Mouse (Mus musculus) lung, embryonic 15.5 days (tissue): Measurements from ENCODE around the gene Inpp4a. TPM values are rescaled to one million over a fixed set of nuclear protein-coding genes. Genes with fewer than 3 reads are reported as not detected.

Experiments used
- ATAC-seq: fragments of 200-750 bp; cut with Nextera tagmentation; 2 replicates; pipeline ENCODE4 v1.8.0; 2017; ENCODE audit warnings: moderate number of reproducible peaks, borderline replicate concordance; ENCODE audit not compliant: low FRiP score, low TSS enrichment; ENCODE audit errors: extremely low read depth
- H3K27ac ChIP-seq: fragments of 300-500 bp; sonication (generic); 2 replicates; pipeline ENCODE4 v1.5.1; 2015; ENCODE audit warnings: moderate library complexity, mild to moderate bottlenecking, inconsistent platforms
- H3K27me3 ChIP-seq: fragments of 300-500 bp; sonication (generic); 2 replicates; pipeline ENCODE4 v1.6.1; 2015; ENCODE audit warnings: inconsistent platforms
- H3K36me3 ChIP-seq: fragments of 300-500 bp; sonication (generic); 2 replicates; pipeline ENCODE4 v1.6.1; 2015; ENCODE audit warnings: inconsistent platforms
- H3K4me1 ChIP-seq: fragments of 300-500 bp; sonication (generic); 2 replicates; pipeline ENCODE4 v1.6.1; 2015; ENCODE audit warnings: inconsistent platforms
- H3K4me2 ChIP-seq: fragments of 300-500 bp; sonication (generic); 2 replicates; pipeline ENCODE4 v1.6.1; 2015; ENCODE audit warnings: inconsistent platforms, mild to moderate bottlenecking, moderate library complexity
- H3K4me3 ChIP-seq: fragments of 300-500 bp; sonication (generic); 2 replicates; pipeline ENCODE4 v1.5.1; 2015; ENCODE audit warnings: mild to moderate bottlenecking, inconsistent platforms
- H3K9ac ChIP-seq: fragments of 300-500 bp; sonication (generic); 2 replicates; pipeline ENCODE4 v1.6.1; 2015; ENCODE audit warnings: inconsistent platforms
- H3K9me3 ChIP-seq: fragments of 300-500 bp; sonication (generic); 2 replicates; pipeline ENCODE4 v1.6.1; 2016; ENCODE audit warnings: inconsistent platforms
- WGBS: fragments of 180-500 bp; shearing (Covaris S2); methylation state at CpG from one replicate; pipeline ENCODE4 v1.1.7; 2015; 5-methylcytosine and 5-hydroxymethylcytosine counted together
- polyA plus RNA-seq: library from polyadenylated mRNA; unstranded; fragments of >200 nt; fragmentation: Nextera tagmentation; extraction: Ambion mirVana; gene quantifications from 2 replicates; pipeline ENCODE4 v1.2.1, GENCODE M21; 2015

Inpp4a gene
- 12.0 and 13.6 TPM in 2 replicates for polyA plus RNA-seq

DNA sequence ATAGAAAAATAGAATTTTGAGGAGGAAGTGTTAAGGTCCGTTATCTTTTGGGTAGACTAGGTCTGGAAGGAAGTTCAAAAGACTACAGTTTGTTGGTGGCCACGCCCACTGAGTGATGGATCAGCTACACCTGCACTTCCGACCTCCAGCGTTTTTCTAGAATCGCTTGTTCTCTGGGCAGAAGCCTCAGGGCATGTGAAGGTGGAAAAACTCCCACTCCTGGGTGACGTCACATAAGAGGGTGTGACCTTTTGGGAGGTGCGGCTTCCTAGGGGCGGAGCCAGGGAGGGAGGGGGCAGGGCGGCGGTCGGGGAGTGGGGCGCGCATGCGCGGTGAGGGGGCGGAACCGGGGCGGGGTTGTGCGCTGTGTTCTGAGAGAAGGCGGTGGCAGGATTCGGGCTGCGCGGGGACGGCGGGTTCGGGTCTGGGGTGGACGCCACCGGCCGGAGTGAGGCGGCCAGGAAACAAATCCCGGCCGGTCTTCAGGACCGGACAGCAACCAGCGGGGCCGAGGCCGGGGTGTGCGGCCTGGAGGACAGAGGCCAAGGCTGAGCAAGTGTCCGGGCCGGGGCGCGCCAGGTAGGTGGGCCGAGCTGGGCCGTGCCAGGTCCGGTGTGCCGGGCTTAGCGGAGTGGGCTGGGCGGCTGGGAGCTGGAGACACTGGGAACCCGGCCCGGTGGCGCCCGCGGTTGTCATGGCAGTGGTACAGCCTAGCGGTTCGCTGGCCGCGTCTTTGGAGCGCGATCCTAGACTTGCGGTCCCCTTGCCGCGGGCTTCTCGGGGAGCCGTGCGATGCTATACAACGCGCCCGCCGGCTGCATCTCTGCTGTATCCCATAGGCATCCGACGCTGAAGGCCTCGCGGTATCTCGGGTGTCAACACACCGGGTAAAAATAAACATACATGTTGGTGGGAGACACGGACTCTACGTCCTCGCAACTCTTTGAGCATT lies at the start of gene Inpp4a:
TSS of gene Inpp4a (plus strand) at position 326 of the 952 bp plus-strand sequence.
- peak within 1 kb of the TSS; percentile 87 for H3K4me2 ChIP-seq
- no peaks in the 10 kb centered on the region for H3K9me3 ChIP-seq
- ATAC-seq = peak; percentile 87
- H3K36me3 ChIP-seq = no peaks in the 10 kb centered on the region
- no peaks in the 10 kb centered on the region for H3K27me3 ChIP-seq
- peak within 1 kb of the TSS; percentile 88 for H3K4me3 ChIP-seq
- peak within 1 kb of the TSS; percentile 74 for H3K9ac ChIP-seq
- WGBS = under 1% methylated on average over 77 of the region's 77 CpGs
- peaks cover 11% of the 10 kb centered on the region for H3K4me1 ChIP-seq
- peak within 1 kb of the TSS; percentile 63 for H3K27ac ChIP-seq

DNA sequence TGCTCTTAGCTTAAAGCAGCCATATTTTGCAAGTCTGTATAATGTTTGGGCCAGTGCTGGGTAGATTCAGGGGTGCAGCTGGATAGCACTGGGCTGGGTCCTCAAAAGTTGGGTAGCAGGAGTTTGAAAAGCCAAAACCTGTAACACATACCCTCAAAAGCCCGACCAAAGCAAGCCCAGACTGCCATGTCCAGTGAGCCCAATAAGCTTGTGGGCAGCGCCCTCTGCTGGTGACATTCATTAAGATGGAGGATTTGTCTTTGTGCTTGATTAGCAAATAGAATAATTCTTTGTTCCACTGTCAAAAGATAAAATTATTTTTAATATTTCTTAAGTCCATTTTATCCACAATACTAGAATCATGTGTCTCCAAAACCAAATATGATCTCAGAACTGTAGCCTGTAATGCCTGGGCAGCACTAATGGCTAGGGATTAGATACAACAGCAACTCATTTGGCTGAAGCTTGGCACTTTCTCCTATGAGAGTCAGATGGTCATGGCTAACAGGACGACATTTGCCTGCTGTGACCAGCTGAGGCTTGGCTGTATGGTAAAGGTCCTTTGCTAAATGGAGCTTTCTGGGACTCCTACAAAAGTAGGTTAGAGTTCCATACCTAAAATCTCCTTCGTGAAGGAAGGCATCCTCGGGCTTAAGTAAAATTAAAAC lies 48.9 kb upstream of the Inpp4a start:
- Histone ChIP-seq H3K9me3 (no peaks in the 10 kb centered on the region), H3K9ac (no peak overlapping the region), H3K4me1 (no peaks in the 10 kb centered on the region), H3K4me3 (no peak overlapping the region), H3K27me3 (no peaks in the 10 kb centered on the region), H3K4me2 (no peak overlapping the region), H3K36me3 (no peaks in the 10 kb centered on the region), H3K27ac (no peak overlapping the region)
- ATAC-seq = no peak
- 39% methylated on average over 5 of the region's 5 CpGs for WGBS

DNA sequence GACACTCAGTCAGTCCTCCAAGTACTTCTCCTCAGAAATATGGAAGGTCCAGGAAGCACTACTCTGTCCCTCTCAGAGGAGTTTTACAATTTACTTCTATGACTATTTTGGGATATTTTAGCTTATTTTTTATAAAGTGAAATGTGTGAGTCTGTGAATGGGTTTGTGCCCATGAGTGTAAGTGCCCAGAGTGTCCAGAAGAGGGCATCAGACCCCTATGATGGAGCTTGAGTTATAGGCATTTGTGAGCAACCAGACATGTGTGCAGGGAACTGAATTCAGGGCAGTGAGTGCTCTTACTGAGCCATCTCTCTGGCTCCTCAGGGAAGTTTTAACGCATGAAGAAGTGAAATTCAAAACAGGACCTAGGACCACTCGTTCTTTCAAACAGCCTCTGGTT lies 41.2 kb upstream of the Inpp4a start:
- Histone ChIP-seq H3K27me3 (no peaks in the 10 kb centered on the region), H3K4me1 (no peaks in the 10 kb centered on the region), H3K4me3 (no peak overlapping the region), H3K4me2 (no peak overlapping the region), H3K9ac (no peak overlapping the region), H3K27ac (no peak overlapping the region), H3K9me3 (no peaks in the 10 kb centered on the region), H3K36me3 (no peaks in the 10 kb centered on the region)
- ATAC-seq = no peak
- 88% methylated on average over 2 of the region's 2 CpGs for WGBS

DNA sequence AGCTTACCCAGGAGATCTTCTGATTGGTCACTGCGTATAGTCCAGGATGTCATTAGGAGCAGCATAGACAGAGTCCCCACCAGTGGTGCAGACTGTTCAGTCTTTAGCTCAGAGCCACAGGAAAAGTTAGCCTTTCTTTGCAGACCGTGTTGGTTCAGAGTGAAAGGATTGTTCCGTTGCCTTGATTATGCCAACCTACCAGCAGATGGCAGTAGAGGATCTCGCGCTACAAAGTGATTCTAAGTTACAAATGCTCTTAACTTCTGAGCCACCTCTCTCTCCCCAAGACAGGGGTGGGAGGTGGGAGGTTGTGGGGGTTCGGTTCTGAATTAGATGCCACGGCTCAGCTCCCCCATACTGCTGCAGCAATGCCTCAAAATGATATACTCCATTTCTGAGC lies 27.2 kb upstream of the Inpp4a start:
- no peaks in the 10 kb centered on the region for H3K27me3 ChIP-seq
- 5% methylated on average over 7 of the region's 7 CpGs for WGBS
- no peak overlapping the region for H3K9ac ChIP-seq
- H3K4me1 ChIP-seq = no peaks in the 10 kb centered on the region
- H3K27ac ChIP-seq = no peak overlapping the region
- no peak for ATAC-seq
- no peaks in the 10 kb centered on the region for H3K36me3 ChIP-seq
- H3K4me2 ChIP-seq = no peak overlapping the region
- H3K9me3 ChIP-seq = no peaks in the 10 kb centered on the region
- no peak overlapping the region for H3K4me3 ChIP-seq

DNA sequence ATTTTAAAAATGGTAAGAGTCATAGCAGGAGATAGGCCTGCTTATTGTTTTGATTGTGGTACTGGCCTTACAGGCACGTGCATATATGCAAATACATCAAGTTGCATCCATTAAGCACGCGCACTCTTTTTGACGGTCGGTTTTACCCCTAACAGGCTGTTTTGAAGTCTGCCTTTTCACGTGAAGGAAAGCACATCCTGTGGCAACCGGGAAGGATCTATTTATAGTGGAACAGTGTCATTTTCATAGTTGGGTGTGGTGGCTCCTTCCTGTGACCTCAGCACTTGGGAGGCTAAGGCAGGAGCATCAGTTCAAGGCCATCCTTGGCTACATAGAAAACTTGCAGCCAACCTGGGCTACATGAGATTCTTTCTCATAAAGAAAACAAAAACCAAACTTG lies 13.1 kb upstream of the Inpp4a start:
- no peaks in the 10 kb centered on the region for H3K27me3 ChIP-seq
- no peak overlapping the region for H3K27ac ChIP-seq
- no peaks in the 10 kb centered on the region for H3K9me3 ChIP-seq
- H3K4me3 ChIP-seq = no peak overlapping the region
- H3K9ac ChIP-seq = no peak overlapping the region
- H3K4me2 ChIP-seq = no peak overlapping the region
- no peaks in the 10 kb centered on the region for H3K36me3 ChIP-seq
- H3K4me1 ChIP-seq = no peaks in the 10 kb centered on the region
- no peak for ATAC-seq
- WGBS = 69% methylated on average over 7 of the region's 7 CpGs

DNA sequence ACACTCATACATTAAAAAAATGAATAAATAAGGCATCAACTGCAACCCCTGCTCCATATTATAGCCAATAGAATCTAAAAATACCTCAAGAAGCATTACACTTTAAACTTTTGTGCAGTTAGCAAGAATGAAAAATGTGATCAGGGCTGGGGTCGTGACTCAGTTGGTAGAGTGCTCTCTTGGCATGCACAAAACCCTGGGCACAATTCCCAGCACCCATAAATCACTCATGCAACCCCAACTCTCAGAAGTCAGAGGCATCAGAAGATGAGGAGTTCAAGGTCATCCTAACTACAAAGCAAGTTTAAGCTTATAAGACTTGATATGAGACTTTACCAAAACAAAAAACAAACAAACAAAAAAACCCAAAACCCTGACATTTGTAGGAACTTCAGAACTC lies 11.9 kb upstream of the Inpp4a start:
- ATAC-seq = no peak
- H3K27me3 ChIP-seq = no peaks in the 10 kb centered on the region
- H3K9ac ChIP-seq = no peak overlapping the region
- H3K4me1 ChIP-seq = no peaks in the 10 kb centered on the region
- 62% methylated on average over 1 of the region's 1 CpGs for WGBS
- no peak overlapping the region for H3K27ac ChIP-seq
- no peaks in the 10 kb centered on the region for H3K9me3 ChIP-seq
- no peak overlapping the region for H3K4me2 ChIP-seq
- no peaks in the 10 kb centered on the region for H3K36me3 ChIP-seq
- H3K4me3 ChIP-seq = no peak overlapping the region

DNA sequence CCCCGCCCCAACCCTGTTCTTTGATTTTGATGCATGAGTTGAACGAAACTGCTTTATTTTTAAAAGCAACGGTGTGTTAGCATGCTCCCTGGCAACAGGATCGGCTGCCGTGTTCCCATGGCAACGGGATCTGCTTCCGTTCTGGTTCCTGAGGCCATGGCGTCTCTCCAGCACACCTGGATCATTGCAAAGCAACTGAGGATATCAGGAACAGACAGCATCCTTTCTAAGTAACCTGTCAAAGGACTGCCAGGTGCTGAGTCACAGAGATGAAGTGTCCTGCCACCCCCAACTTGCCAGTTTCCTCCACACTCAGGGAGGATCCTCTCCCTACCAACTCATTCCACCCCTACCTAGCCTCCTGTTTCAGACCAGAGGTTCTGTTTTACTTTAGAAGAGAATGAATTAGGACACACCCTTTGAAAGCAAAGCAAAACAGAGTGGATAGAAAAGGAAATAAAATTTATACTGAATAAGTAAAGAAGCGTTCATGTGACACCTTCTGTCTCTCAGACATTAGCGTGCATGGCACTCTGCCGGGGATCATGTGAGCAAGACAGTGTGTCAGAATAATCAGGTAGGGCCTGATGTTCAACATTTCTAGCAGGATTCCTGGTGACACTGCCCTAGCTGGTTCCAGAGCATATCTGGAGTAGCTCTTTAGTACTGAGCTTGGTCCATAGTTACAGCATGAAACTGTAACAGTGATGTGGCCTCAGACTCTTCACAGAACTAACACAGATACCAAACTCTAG lies 11.3 kb upstream of the Inpp4a start:
- H3K36me3 ChIP-seq = no peaks in the 10 kb centered on the region
- 58% methylated on average over 11 of the region's 11 CpGs for WGBS
- no peak overlapping the region for H3K4me3 ChIP-seq
- no peak overlapping the region for H3K4me2 ChIP-seq
- H3K9me3 ChIP-seq = no peaks in the 10 kb centered on the region
- no peak overlapping the region for H3K9ac ChIP-seq
- no peak for ATAC-seq
- no peak overlapping the region for H3K27ac ChIP-seq
- H3K27me3 ChIP-seq = no peaks in the 10 kb centered on the region
- no peaks in the 10 kb centered on the region for H3K4me1 ChIP-seq

DNA sequence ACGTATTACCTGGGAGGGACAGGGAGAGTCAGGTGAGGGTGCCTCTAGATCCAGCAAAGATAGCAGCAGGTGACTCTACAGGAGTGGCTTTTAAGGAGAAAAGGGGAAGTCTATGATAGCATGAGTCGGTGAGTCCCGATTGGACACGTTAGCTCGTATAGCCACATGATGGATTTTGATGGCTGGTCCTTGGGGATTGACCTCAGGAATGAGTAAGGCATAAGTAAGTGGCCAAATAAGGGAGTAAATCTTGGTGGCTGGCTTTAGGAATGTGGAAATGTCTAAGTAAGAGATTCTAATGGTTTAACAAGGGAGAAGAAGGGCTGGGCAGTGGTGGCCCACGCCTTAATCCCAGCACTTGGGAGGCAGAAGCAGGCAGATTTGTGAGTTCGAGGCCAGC lies 10.7 kb upstream of the Inpp4a start:
- H3K9ac ChIP-seq = no peak overlapping the region
- H3K4me3 ChIP-seq = no peak overlapping the region
- 76% methylated on average over 7 of the region's 7 CpGs for WGBS
- no peaks in the 10 kb centered on the region for H3K4me1 ChIP-seq
- no peaks in the 10 kb centered on the region for H3K27me3 ChIP-seq
- no peak overlapping the region for H3K4me2 ChIP-seq
- H3K9me3 ChIP-seq = no peaks in the 10 kb centered on the region
- no peaks in the 10 kb centered on the region for H3K36me3 ChIP-seq
- H3K27ac ChIP-seq = no peak overlapping the region
- no peak for ATAC-seq

DNA sequence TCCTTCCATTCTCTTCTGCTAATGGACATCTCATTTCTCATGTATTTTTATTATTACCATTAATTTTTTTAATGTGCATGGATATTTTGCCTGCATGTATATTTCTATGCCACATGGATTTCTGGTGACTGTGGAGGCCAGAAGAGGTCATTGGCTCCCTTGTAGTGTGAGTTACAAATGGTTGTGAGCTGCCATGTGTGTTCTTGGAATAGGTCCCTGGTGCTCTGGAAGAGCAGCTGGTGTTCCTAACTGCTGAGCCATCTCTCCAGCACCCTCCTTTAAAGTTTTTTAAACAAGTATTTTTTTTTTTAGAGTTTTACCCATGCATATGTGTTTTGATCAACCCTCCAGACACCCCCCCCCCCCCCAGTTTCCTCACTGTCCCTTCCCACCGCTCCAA lies 3.3 kb upstream of the Inpp4a start:
- H3K9me3 ChIP-seq = no peaks in the 10 kb centered on the region
- WGBS = 44% methylated on average over 1 of the region's 1 CpGs
- no peak overlapping the region for H3K4me2 ChIP-seq
- ATAC-seq = no peak
- no peak overlapping the region for H3K4me3 ChIP-seq
- no peaks in the 10 kb centered on the region for H3K36me3 ChIP-seq
- no peaks in the 10 kb centered on the region for H3K27me3 ChIP-seq
- peaks cover 11% of the 10 kb centered on the region for H3K4me1 ChIP-seq
- H3K9ac ChIP-seq = no peak overlapping the region
- H3K27ac ChIP-seq = no peak overlapping the region

DNA sequence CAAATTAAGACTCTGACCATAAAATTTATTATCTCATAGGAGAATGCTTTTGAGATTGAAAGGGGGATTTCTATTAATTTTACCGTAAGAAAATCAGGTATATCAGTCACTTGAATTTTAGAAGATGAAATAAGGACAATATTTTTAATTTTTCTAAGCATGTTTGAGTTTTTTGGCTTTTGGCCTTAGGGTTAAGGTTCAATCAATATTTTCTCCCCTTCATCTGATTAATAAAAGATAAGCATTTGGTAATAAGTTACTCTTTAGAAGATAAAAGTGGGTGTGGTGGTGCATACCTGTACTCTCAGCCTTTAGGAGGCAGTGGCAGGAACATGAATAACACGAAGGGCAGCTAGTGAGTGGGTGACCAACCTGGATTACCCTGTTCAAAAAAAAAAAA lies 761 bp upstream of the Inpp4a start:
- Histone ChIP-seq H3K4me3 (no peak overlapping the region), H3K9ac (no peak overlapping the region), H3K9me3 (no peaks in the 10 kb centered on the region), H3K36me3 (no peaks in the 10 kb centered on the region), H3K27ac (no peak overlapping the region), H3K27me3 (no peaks in the 10 kb centered on the region), H3K4me2 (no peak overlapping the region), H3K4me1 (peaks cover 11% of the 10 kb centered on the region)
- WGBS = 77% methylated on average over 2 of the region's 2 CpGs
- no peak for ATAC-seq

DNA sequence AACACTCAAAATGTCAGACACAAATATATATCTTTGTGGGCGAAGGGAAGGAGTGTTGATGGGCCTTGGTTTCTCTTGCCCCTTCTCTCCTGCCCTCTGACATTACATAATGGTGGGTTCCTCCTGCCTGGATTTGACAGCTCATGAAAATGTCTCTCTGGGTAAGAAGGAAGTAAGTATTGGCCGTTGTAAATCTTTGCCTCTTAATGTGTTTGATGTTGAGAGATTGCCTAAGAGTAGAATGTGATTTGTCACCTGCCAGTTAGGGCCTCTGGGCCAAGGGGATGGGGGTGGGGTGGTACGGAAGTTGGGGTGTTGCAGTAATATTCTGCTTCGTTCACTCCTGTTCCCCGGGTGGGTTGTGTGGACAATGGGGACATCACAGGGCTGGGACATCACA lies 985 bp downstream of the Inpp4a start:
- Histone ChIP-seq H3K36me3 (no peaks in the 10 kb centered on the region), H3K9me3 (no peaks in the 10 kb centered on the region), H3K9ac (peak overlapping the region; percentile 74; the same call in 1 of the 2 replicates), H3K4me3 (peak overlapping the region; percentile 88), H3K4me2 (peak overlapping the region; percentile 87), H3K27ac (no peak overlapping the region), H3K4me1 (peaks cover 11% of the 10 kb centered on the region), H3K27me3 (no peaks in the 10 kb centered on the region)
- ATAC-seq = no peak
- WGBS = 37% methylated on average over 5 of the region's 5 CpGs

DNA sequence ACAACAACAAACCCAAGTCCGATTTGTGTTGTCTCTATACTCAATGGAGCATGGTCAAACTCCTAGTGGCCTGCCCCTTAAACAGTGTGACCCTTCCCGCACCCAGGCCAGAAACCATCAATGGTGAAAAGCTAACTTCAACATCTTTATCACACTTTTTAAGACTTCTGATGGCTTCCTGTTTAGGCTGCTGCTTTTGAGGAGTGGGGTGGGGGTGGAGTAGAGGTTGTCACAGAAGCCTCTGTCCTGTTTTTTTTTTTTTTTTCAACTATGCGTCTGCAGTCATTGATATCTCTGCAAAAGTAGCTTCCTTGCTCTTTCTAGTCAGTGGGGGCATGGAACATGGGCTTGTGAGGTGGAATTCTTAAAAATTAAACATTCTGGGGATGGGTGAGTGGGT lies 3.1 kb downstream of the Inpp4a start:
- Histone ChIP-seq H3K9me3 (no peaks in the 10 kb centered on the region), H3K36me3 (no peaks in the 10 kb centered on the region), H3K4me2 (no peak overlapping the region), H3K4me3 (no peak overlapping the region), H3K27me3 (no peaks in the 10 kb centered on the region), H3K9ac (no peak overlapping the region), H3K27ac (no peak overlapping the region), H3K4me1 (peaks cover 11% of the 10 kb centered on the region)
- ATAC-seq = no peak
- 59% methylated on average over 3 of the region's 3 CpGs for WGBS
